In the genomic region with DNA sequence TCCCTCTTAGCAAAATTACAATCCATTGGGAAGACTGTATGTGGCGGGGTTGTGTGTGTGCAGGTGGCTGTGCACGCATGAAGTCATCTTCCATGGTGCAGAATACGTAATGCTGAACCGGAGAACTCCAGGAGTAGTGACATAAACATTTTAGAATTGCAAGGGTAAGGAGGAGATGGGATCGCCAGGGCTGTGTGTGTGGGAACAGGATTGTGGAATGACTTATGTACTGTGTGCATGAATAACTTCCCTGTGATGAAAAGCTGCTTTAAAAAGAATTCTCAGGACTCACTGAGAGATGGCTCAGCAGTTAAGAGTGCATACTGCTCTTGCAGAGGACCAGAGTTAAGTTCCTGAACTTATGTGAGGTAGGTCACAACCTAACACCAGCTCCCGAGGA, we compare ENCODE assay signal across 28 mouse cellular contexts. TPM values are rescaled to one million over a fixed set of nuclear protein-coding genes. Genes with fewer than 3 reads are reported as not detected.
DNase-seq lines count a peak whose midpoint lies in the region; ATAC-seq and TF ChIP-seq lines count a peak whose summit lies in the region.
"Had no signal": no experiment of that assay in that cellular context is flagged by ENCODE, and none has a peak within 500 bp of the region (broad histone marks: within the 10 kb centered on the region; RNA-seq: fewer than 3 reads in every experiment).

No protein-coding gene starts in this region.

- intact Hi-C loops in heart, postnatal 36 days (cut with DNase I), result loop anchor here (5.0 kb wide), 1 partner anchor 807 kb away; no protein-coding TSS in a partner anchor
- intact Hi-C loops in left cerebral cortex, adult 2 months (cut with DNase I), result loop anchor here (1.0 to 5.0 kb wide), 4 partner anchors 64 to 617 kb away; no protein-coding TSS in a partner anchor

- no peak overlapping the region for H3K9ac ChIP-seq in neural tube, embryonic 14.5 days (replicated peaks; ENCODE audit: low read depth, low read length)
- H3K9ac ChIP-seq: heart, embryonic 13.5 days; hindbrain, embryonic 15.5 days; limb, embryonic 12.5 days; liver, embryonic 15.5 days; lung, embryonic 15.5 days; midbrain, embryonic 13.5 days; neural tube, embryonic 15.5 days; stomach, embryonic 15.5 days had no signal

- 77% methylated on average over 6 of the region's 6 CpGs for WGBS in neural tube, embryonic 14.5 days

- H3K9me3 ChIP-seq in neural tube, embryonic 14.5 days (ENCODE audit: control insufficient read depth, low read length), result no peaks in the 10 kb centered on the region
- H3K9me3 ChIP-seq: heart, embryonic 13.5 days; hindbrain, embryonic 10.5 days; hindbrain, embryonic 15.5 days; limb, embryonic 12.5 days; liver, embryonic 15.5 days; lung, embryonic 15.5 days; midbrain, embryonic 13.5 days; neural tube, embryonic 15.5 days; stomach, embryonic 15.5 days had no signal

- 0 out of 2 replicates have a peak, but pooled peaks cover 3% of the 10 kb centered on the region for H3K4me1 ChIP-seq in neural tube, embryonic 14.5 days (ENCODE audit: control insufficient read depth, insufficient read depth, low read length)
- H3K4me1 ChIP-seq: heart, embryonic 13.5 days; hindbrain, embryonic 10.5 days; liver, embryonic 15.5 days; lung, embryonic 15.5 days; stomach, embryonic 15.5 days had no signal

- TF ChIP-seq CTCF in left cerebral cortex, adult 2 months (IDR thresholded peaks at IDR 0.05), result no peak

- no peaks in the 10 kb centered on the region for H3K36me3 ChIP-seq in neural tube, embryonic 14.5 days (ENCODE audit: control insufficient read depth, insufficient read depth, low read length)
- H3K36me3 ChIP-seq: heart, embryonic 13.5 days; hindbrain, embryonic 10.5 days; hindbrain, embryonic 15.5 days; limb, embryonic 12.5 days; liver, embryonic 15.5 days; lung, embryonic 15.5 days; midbrain, embryonic 13.5 days; neural tube, embryonic 15.5 days; stomach, embryonic 15.5 days had no signal

- no peak overlapping the region for H3K4me3 ChIP-seq in neural tube, embryonic 14.5 days (ENCODE audit: low read depth, low read length)
- no peak overlapping the region for H3K4me3 ChIP-seq in left cerebral cortex, adult 2 months
- H3K4me3 ChIP-seq: erythroblast, embryonic 14.5 days; heart, embryonic 13.5 days; hindbrain, embryonic 10.5 days; hindbrain, embryonic 15.5 days; limb, embryonic 12.5 days; liver, embryonic 15.5 days; lung, embryonic 15.5 days; midbrain, embryonic 13.5 days; neural tube, embryonic 15.5 days; stomach, embryonic 15.5 days had no signal

- peak; percentile 31; the same call in 1 of the 2 replicates for ATAC-seq in neural tube, embryonic 14.5 days (ENCODE audit: low read depth)
- ATAC-seq: CD4-positive, CD25-positive, alpha-beta regulatory T cell, adult 4 months; forebrain, embryonic 16.5 days; inflammation-experienced regulatory T-cells, adult 6 months; midbrain, embryonic 13.5 days had no signal

- H3K27me3 ChIP-seq in neural tube, embryonic 14.5 days (ENCODE audit: control insufficient read depth, insufficient read depth, low read length), result no peaks in the 10 kb centered on the region
- H3K27me3 ChIP-seq: heart, embryonic 13.5 days; hindbrain, embryonic 15.5 days; liver, embryonic 15.5 days; lung, embryonic 15.5 days; midbrain, embryonic 13.5 days; neural tube, embryonic 15.5 days; stomach, embryonic 15.5 days had no signal

- peak; percentile 61 for DNase-seq in heart, adult 11 months
- no peak for DNase-seq in heart, postnatal 36 days
- DNase-seq in neural tube, embryonic 10.5 days (ENCODE audit: extremely low spot score, low spot score), result no peak
- DNase-seq in left cerebral cortex, adult 2 months (ENCODE audit: extremely low spot score in 1 of 2, low spot score in 2 of 2), result no peak
- DNase-seq in right cerebral cortex, postnatal 25 days, result peak; percentile 25
- no peak for DNase-seq in lung, adult 18-20 months
- DNase-seq: adrenal gland, postnatal 14 days; cerebellum, adult 11-12 months; cerebellum, postnatal 10 days; heart, postnatal 10 days; kidney, adult 11 months; kidney, postnatal 14 days; lung, postnatal 4 days; thymus, postnatal 36 days had no signal

- no peak overlapping the region for H3K4me2 ChIP-seq in neural tube, embryonic 14.5 days (ENCODE audit: low read depth, low read length)
- H3K4me2 ChIP-seq: heart, embryonic 13.5 days; hindbrain, embryonic 15.5 days; limb, embryonic 12.5 days; liver, embryonic 15.5 days; lung, embryonic 15.5 days; midbrain, embryonic 13.5 days; neural tube, embryonic 15.5 days; stomach, embryonic 15.5 days had no signal

- no peak overlapping the region for H3K27ac ChIP-seq in neural tube, embryonic 14.5 days (ENCODE audit: low read depth, low read length)
- H3K27ac ChIP-seq in left cerebral cortex, adult 2 months, result peak overlapping the region; percentile 77
- H3K27ac ChIP-seq: heart, embryonic 13.5 days; hindbrain, embryonic 10.5 days; hindbrain, embryonic 15.5 days; limb, embryonic 12.5 days; liver, embryonic 15.5 days; lung, embryonic 15.5 days; midbrain, embryonic 13.5 days; neural tube, embryonic 15.5 days; stomach, embryonic 15.5 days had no signal

RNA-seq across cellular contexts. Expression of a gene that starts 57.2 kb away (rescaled TPM):
- 10 to 100 TPM; 20.1 to 23.0 TPM for total RNA-seq in heart, postnatal 36 days (2021)
- polyA plus RNA-seq in neural tube, embryonic 14.5 days (2014; fragmentation: Nextera tagmentation; extraction: Ambion mirVana), result 40.2 and 45.3 TPM in 2 replicates
- 10 to 100 TPM; 38.2 to 47.0 TPM for total RNA-seq in left cerebral cortex, adult 2 months (2021)

Comparison
In these comparisons a context has a peak if more than half of its experiments do, and no peak if none do; other contexts are left out.
1. DNase-seq: peak in heart, adult 11 months (single experiment) and right cerebral cortex, postnatal 25 days (single experiment); none in heart, postnatal 36 days (0 of 2), neural tube, embryonic 10.5 days (single experiment), left cerebral cortex, adult 2 months (0 of 2) and lung, adult 18-20 months (0 of 2).